9 mouse cellular contexts compared by ENCODE assay signal in genomic region chr4:63622378-63622835, GRCm38 (mm10). TPM values are rescaled to one million over a fixed set of nuclear protein-coding genes. Genes with fewer than 3 reads are reported as not detected.
DNase-seq lines count a peak whose midpoint lies in the region; ATAC-seq and TF ChIP-seq lines count a peak whose summit lies in the region.
"Had no signal": no experiment of that assay in that cellular context is flagged by ENCODE, and none has a peak within 500 bp of the region (broad histone marks: within the 10 kb centered on the region; RNA-seq: fewer than 3 reads in every experiment).

Tex48 (minus strand) TSS chr4:63622428.

- no peaks in the 10 kb centered on the region for H3K36me3 ChIP-seq in thymus, adult 2 months (ENCODE audit: control insufficient read depth, insufficient read depth, low read length)
- no peaks in the 10 kb centered on the region for H3K36me3 ChIP-seq in embryonic facial prominence, embryonic 10.5 days (replicated peaks)
- no peaks in the 10 kb centered on the region for H3K36me3 ChIP-seq in spleen, adult 2 months (ENCODE audit: control insufficient read depth, insufficient read depth, low read length)

- H3K4me1 ChIP-seq in thymus, adult 2 months (replicated peaks; ENCODE audit: control insufficient read depth, insufficient read depth, low read length): no peaks in the 10 kb centered on the region
- no peaks in the 10 kb centered on the region for H3K4me1 ChIP-seq in embryonic facial prominence, embryonic 10.5 days
- H3K4me1 ChIP-seq in spleen, adult 2 months (ENCODE audit: control insufficient read depth, insufficient read depth, insufficient read length): no peaks in the 10 kb centered on the region

- H3K27ac ChIP-seq in thymus, adult 2 months (ENCODE audit: control insufficient read depth, insufficient read depth, low read length): no peak within 1 kb of the TSS
- no peak within 1 kb of the TSS for H3K27ac ChIP-seq in embryonic facial prominence, embryonic 10.5 days (replicated peaks)
- no peak within 1 kb of the TSS for H3K27ac ChIP-seq in spleen, adult 2 months (ENCODE audit: insufficient read depth, low read length)

- no peak for TF ChIP-seq POLR2A in thymus, adult 2 months (IDR thresholded peaks at IDR 0.05; ENCODE audit: control insufficient read depth, extremely low read depth, insufficient read depth, low read length, poor library complexity)
- no peak for TF ChIP-seq POLR2A in spleen, adult 2 months (IDR thresholded peaks at IDR 0.05; ENCODE audit: low read depth, low read length)

- DNase-seq in heart, postnatal 4 days: peak; percentile 11
- no peak for DNase-seq in heart, adult 9 months (ENCODE audit: low spot score in 2 of 2)
- peak; percentile 41 for DNase-seq in thymus, adult 2 months
- no peak for DNase-seq in thymus, adult 18-20 months
- peak; percentile 64 for DNase-seq in embryonic facial prominence, embryonic 10.5 days (ENCODE audit: low spot score)
- DNase-seq in spleen, adult 2 months (ENCODE audit: low read depth in 1 of 2, low spot score in 2 of 2): peak in 1 of 2 experiments; percentile 39
- no peak for DNase-seq in urinary bladder, postnatal 25 days (ENCODE audit: low spot score)

- TF ChIP-seq CTCF in thymus, adult 2 months (IDR thresholded peaks at IDR 0.05; ENCODE audit: borderline replicate concordance, control insufficient read depth, extremely low read depth, insufficient read depth, low read length, poor library complexity): no peak
- peak; percentile 43; the same call in 1 of the 2 replicates for TF ChIP-seq CTCF in spleen, adult 2 months (IDR thresholded peaks at IDR 0.05; ENCODE audit: extremely low read depth, insufficient read depth, insufficient read length, insufficient replicate concordance)

- 54% methylated on average over 5 of the region's 5 CpGs for WGBS in thymus, adult 2 months
- WGBS in embryonic facial prominence, embryonic 10.5 days: 58% methylated on average over 5 of the region's 5 CpGs
- 46% methylated on average over 5 of the region's 5 CpGs for WGBS in spleen, adult 2 months

- no peaks in the 10 kb centered on the region for H3K9me3 ChIP-seq in embryonic facial prominence, embryonic 10.5 days

- no peaks in the 10 kb centered on the region for H3K27me3 ChIP-seq in thymus, adult 2 months (ENCODE audit: control insufficient read depth, insufficient read depth, low read length)
- H3K27me3 ChIP-seq in embryonic facial prominence, embryonic 10.5 days (replicated peaks; ENCODE audit: low read depth, poor library complexity, severe bottlenecking): no peaks in the 10 kb centered on the region
- no peaks in the 10 kb centered on the region for H3K27me3 ChIP-seq in spleen, adult 2 months (ENCODE audit: control insufficient read depth, insufficient read depth, low read length)

- no peak for ATAC-seq in erythroid progenitor cell, adult 5-6 weeks (replicated peaks; ENCODE audit: low FRiP score, poor library complexity, severe bottlenecking)

- no peak within 1 kb of the TSS for H3K4me3 ChIP-seq in thymus, adult 2 months (ENCODE audit: control insufficient read depth, insufficient read depth, low read length)
- no peak within 1 kb of the TSS for H3K4me3 ChIP-seq in embryonic facial prominence, embryonic 10.5 days
- H3K4me3 ChIP-seq in spleen, adult 2 months (ENCODE audit: extremely low read depth, insufficient read depth, insufficient read length): no peak within 1 kb of the TSS

RNA-seq across cellular contexts. Expression of gene Tex48, which starts in this region (rescaled TPM):
- not detected for total RNA-seq in heart, postnatal 4 days (2021)
- 0.28 TPM in 1 of 2 replicates, not detected in the other for polyA plus RNA-seq in thymus, adult 2 months (2012; rRNA removed)
- polyA plus RNA-seq in embryonic facial prominence, embryonic 10.5 days (2016; fragmentation: Nextera tagmentation; extraction: Ambion mirVana): not detected in 2 replicates
- not detected in 2 replicates for polyA plus RNA-seq in spleen, adult 2 months (2012; rRNA removed)
- not detected in 2 replicates for total RNA-seq in erythroid progenitor cell, adult 5-6 weeks (2015; ENCODE audit: low replicate concordance)
- total RNA-seq in erythroid progenitor cell, adult 5-6 weeks (2017; ENCODE audit: low replicate concordance): not detected in 2 replicates
- total RNA-seq: layer of hippocampus, postnatal 25 days had no signal

Comparison
In these comparisons a context has a peak if more than half of its experiments do, and no peak if none do; other contexts are left out.
1. Peak in DNase-seq in heart, postnatal 4 days; RNA of the gene not detected or under 1 TPM.
2. Peak in DNase-seq in thymus, adult 2 months; RNA of the gene not detected or under 1 TPM.
3. Peak in DNase-seq in embryonic facial prominence, embryonic 10.5 days; RNA of the gene not detected or under 1 TPM.